Mouse (Mus musculus) intestine, postnatal 0 days (tissue): ENCODE measurements around the gene Kif18b. TPM values are rescaled to one million over a fixed set of nuclear protein-coding genes. Genes with fewer than 3 reads are reported as not detected.
A peak's percentile ranks its signal among the peaks of the same experiment; 100 is the strongest.

Experiments used
- ATAC-seq: fragments of 200-750 bp; cut with Nextera tagmentation; 2 replicates; pipeline ENCODE4 v1.8.0; 2017; ENCODE audit warnings: mild to moderate bottlenecking, moderate TSS enrichment, moderate library complexity
- H3K27ac ChIP-seq: fragments of 300-500 bp; sonication (generic); 2 replicates; pipeline ENCODE4 v1.5.1; 2014; ENCODE audit warnings: mild to moderate bottlenecking, low read depth, low read length, moderate library complexity
- H3K27me3 ChIP-seq: fragments of 300-500 bp; sonication (generic); replicated peaks from 2 replicates; pipeline ENCODE4 v1.6.1; 2014; ENCODE audit warnings: low read length, mixed read lengths; ENCODE audit not compliant: control insufficient read depth, insufficient read depth
- H3K36me3 ChIP-seq: fragments of 300-500 bp; sonication (generic); 2 replicates; pipeline ENCODE4 v1.6.1; 2014; ENCODE audit warnings: mild to moderate bottlenecking, moderate library complexity; ENCODE audit not compliant: control insufficient read depth, insufficient read depth
- H3K4me1 ChIP-seq: fragments of 300-500 bp; sonication (generic); replicated peaks from 2 replicates; pipeline ENCODE4 v1.6.1; 2014; ENCODE audit warnings: antibody characterized with exemption, low read length, mixed read lengths; ENCODE audit not compliant: control insufficient read depth, insufficient read depth
- H3K4me2 ChIP-seq: fragments of 300-500 bp; sonication (generic); replicated peaks from 2 replicates; pipeline ENCODE4 v1.6.1; 2014; ENCODE audit warnings: low read depth, mild to moderate bottlenecking, moderate library complexity
- H3K4me3 ChIP-seq: fragments of 300-500 bp; sonication (generic); 2 replicates; pipeline ENCODE4 v1.5.1; 2014; ENCODE audit warnings: low read depth, low read length
- H3K9ac ChIP-seq: fragments of 300-500 bp; sonication (generic); 2 replicates; pipeline ENCODE4 v1.6.1; 2014; ENCODE audit warnings: mild to moderate bottlenecking, low read depth, low read length
- H3K9me3 ChIP-seq: fragments of 300-500 bp; sonication (generic); 2 replicates; pipeline ENCODE4 v1.6.1; 2016; ENCODE audit warnings: mixed run types; ENCODE audit not compliant: control insufficient read depth
- CTCF ChIP-seq: sonication (generic); IDR thresholded peaks from 2 replicates; pipeline ENCODE4 v1.5.1; 2016; ENCODE audit warnings: low read depth, mild to moderate bottlenecking, control low read depth, antibody characterized with exemption, moderate library complexity
- WGBS: fragments of 180-500 bp; shearing (Covaris S2); extraction: QIAGEN DNeasy Blood & Tissue Kit; methylation state at CpG from one replicate; pipeline ENCODE4 v1.1.7; 2014; 5-methylcytosine and 5-hydroxymethylcytosine counted together
- polyA plus RNA-seq: library from polyadenylated mRNA; unstranded; fragments of >200 nt; fragmentation: Nextera tagmentation; extraction: Ambion mirVana; gene quantifications from 2 replicates; pipeline ENCODE4 v1.2.1, GENCODE M21; 2015

Kif18b gene
- polyA plus RNA-seq, 1 experiment from 2014 or later, result 1.1 TPM

GRCm38 (mm10) chr11:102879558-102879957 is 45.4 kb downstream of the Kif18b start:
- H3K9ac ChIP-seq, result no peak overlapping the region
- no peak overlapping the region for H3K4me3 ChIP-seq
- H3K4me2 ChIP-seq, result no peak overlapping the region
- no peaks in the 10 kb centered on the region for H3K9me3 ChIP-seq
- peaks cover 25% of the 10 kb centered on the region for H3K36me3 ChIP-seq
- ATAC-seq, result no peak
- no peak for TF ChIP-seq CTCF
- WGBS, result 75% methylated on average over 2 of the region's 2 CpGs
- no peak overlapping the region for H3K27ac ChIP-seq
- no peaks in the 10 kb centered on the region for H3K4me1 ChIP-seq
- H3K27me3 ChIP-seq, result no peaks in the 10 kb centered on the region

DNA sequence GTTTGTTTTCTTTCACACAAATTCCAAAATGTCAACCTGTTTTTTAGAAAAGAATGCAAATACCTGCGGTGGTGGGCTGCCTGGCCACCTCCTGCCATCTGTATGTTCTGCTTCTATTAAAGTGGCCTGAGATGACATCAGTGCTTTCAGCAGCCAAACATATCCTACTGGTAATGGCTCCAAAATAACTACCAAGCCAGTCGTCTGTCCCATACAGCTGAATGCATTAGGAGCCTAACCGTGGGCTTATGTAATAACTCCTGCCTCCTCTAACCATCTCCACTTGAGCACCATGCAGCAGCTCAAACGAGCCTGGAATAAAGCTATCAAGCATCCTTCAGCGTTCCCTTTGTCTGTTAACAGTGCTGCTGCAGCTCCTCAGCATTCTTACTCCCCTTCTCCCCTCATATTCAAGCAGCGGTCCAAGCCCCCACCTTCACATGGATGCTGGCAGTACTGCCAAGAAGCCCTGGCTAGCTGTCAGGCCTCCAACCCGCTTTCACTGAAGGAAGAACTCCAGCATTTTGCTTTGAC is 50.1 kb downstream of the Kif18b start:
- Histone ChIP-seq H3K9me3 (no peaks in the 10 kb centered on the region), H3K9ac (no peak overlapping the region), H3K4me1 (no peaks in the 10 kb centered on the region), H3K27me3 (no peaks in the 10 kb centered on the region), H3K36me3 (peaks cover 42% of the 10 kb centered on the region), H3K4me2 (no peak overlapping the region), H3K4me3 (no peak overlapping the region), H3K27ac (no peak overlapping the region)
- WGBS, result 91% methylated on average over 7 of the region's 7 CpGs
- ATAC-seq, result no peak
- no peak for TF ChIP-seq CTCF

- WGBS, result 32% methylated on average over 4 of the region's 4 CpGs
- H3K9ac ChIP-seq, result no peak overlapping the region
- H3K4me2 ChIP-seq, result no peak overlapping the region
- H3K27me3 ChIP-seq, result no peaks in the 10 kb centered on the region
- no peaks in the 10 kb centered on the region for H3K9me3 ChIP-seq
- H3K4me1 ChIP-seq, result no peaks in the 10 kb centered on the region
- no peak overlapping the region for H3K27ac ChIP-seq
- peak; percentile 82 for TF ChIP-seq CTCF
- peaks cover 72% of the 10 kb centered on the region for H3K36me3 ChIP-seq
- H3K4me3 ChIP-seq, result no peak overlapping the region
- ATAC-seq, result no peak
These were observed 60.7 kb downstream of the Kif18b start for GRCm38 (mm10) chr11:102864272-102864671.

- no peak for TF ChIP-seq CTCF
- no peak overlapping the region for H3K4me2 ChIP-seq
- no peaks in the 10 kb centered on the region for H3K4me1 ChIP-seq
- ATAC-seq, result no peak
- H3K9me3 ChIP-seq, result no peaks in the 10 kb centered on the region
- no peak overlapping the region for H3K4me3 ChIP-seq
- H3K9ac ChIP-seq, result no peak overlapping the region
- no peak overlapping the region for H3K27ac ChIP-seq
- no peaks in the 10 kb centered on the region for H3K27me3 ChIP-seq
- H3K36me3 ChIP-seq, result peaks cover 76% of the 10 kb centered on the region
- 90% methylated on average over 8 of the region's 8 CpGs for WGBS
These were observed 65.0 kb downstream of the Kif18b start for GRCm38 (mm10) chr11:102859933-102860332.

DNA sequence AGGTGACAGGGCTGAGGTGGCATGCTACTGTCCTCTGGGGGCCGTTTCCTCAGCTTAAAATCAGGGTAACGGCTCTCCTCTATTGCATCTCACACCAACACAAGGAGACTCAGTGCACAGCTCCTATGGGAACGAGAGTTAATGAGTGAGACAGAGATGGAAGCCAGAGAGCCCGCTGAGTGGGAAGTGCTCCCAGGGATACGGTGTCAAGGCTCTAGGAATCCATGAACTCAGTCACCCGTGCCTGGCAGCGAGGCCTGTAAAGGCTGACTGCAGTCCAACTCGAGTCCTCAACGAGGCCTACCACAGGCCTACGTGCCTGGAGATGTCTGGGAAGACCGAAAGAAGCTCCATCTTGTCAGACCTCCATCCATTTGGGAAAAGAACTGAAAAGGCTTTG is 66.0 kb downstream of the Kif18b start:
- Histone ChIP-seq H3K9ac (no peak overlapping the region), H3K4me2 (no peak overlapping the region), H3K4me3 (no peak overlapping the region), H3K9me3 (no peaks in the 10 kb centered on the region), H3K27ac (no peak overlapping the region), H3K27me3 (no peaks in the 10 kb centered on the region), H3K4me1 (no peaks in the 10 kb centered on the region), H3K36me3 (peaks cover 80% of the 10 kb centered on the region)
- 97% methylated on average over 11 of the region's 11 CpGs for WGBS
- no peak for TF ChIP-seq CTCF
- ATAC-seq, result no peak

GRCm38 (mm10) chr11:102855941-102856340 is 69.0 kb downstream of the Kif18b start:
- TF ChIP-seq CTCF, result no peak
- no peaks in the 10 kb centered on the region for H3K9me3 ChIP-seq
- no peak for ATAC-seq
- H3K4me2 ChIP-seq, result no peak overlapping the region
- no peaks in the 10 kb centered on the region for H3K27me3 ChIP-seq
- H3K36me3 ChIP-seq, result peaks cover 74% of the 10 kb centered on the region
- H3K27ac ChIP-seq, result no peak overlapping the region
- 80% methylated on average over 6 of the region's 6 CpGs for WGBS
- H3K9ac ChIP-seq, result no peak overlapping the region
- no peaks in the 10 kb centered on the region for H3K4me1 ChIP-seq
- no peak overlapping the region for H3K4me3 ChIP-seq

Other genes starting within 250 kb of the Kif18b start
- gene Ccdc43, start 227.3 kb downstream of the Kif18b start, polyA plus RNA-seq, result 16.2 and 17.1 TPM in 2 replicates
- 0.80 and 1.3 TPM in 2 replicates for gene Adam11, start 163.7 kb downstream of the Kif18b start, polyA plus RNA-seq
- 16.1 and 18.8 TPM in 2 replicates for gene Gjc1, start 105.4 kb downstream of the Kif18b start, polyA plus RNA-seq
- 0.22 and 0.52 TPM in 2 replicates for gene Higd1b, start 89.3 kb downstream of the Kif18b start, polyA plus RNA-seq
- 50.9 and 56.0 TPM in 2 replicates for gene Eftud2, start 44.1 kb downstream of the Kif18b start, polyA plus RNA-seq
- 0.20 and 0.50 TPM in 2 replicates for gene Ccdc103, start 43.9 kb downstream of the Kif18b start, polyA plus RNA-seq
- not detected in 2 replicates for gene Fam187a, start 40.0 kb downstream of the Kif18b start, polyA plus RNA-seq
- gene Gfap, start 24.2 kb downstream of the Kif18b start, polyA plus RNA-seq, result 0.14 and 0.17 TPM in 2 replicates
- 0.85 and 1.1 TPM in 2 replicates for gene C1ql1, start 21.6 kb upstream of the Kif18b start, polyA plus RNA-seq
- gene Nmt1, start 103.1 kb upstream of the Kif18b start, polyA plus RNA-seq, result 58.4 and 63.1 TPM in 2 replicates
- 40.4 and 45.9 TPM in 2 replicates for gene Dcakd, start 103.2 kb upstream of the Kif18b start, polyA plus RNA-seq
- 1.0 and 1.5 TPM in 2 replicates for gene Plcd3, start 176.5 kb upstream of the Kif18b start, polyA plus RNA-seq
- 74.7 and 75.9 TPM in 2 replicates for gene Acbd4, start 176.6 kb upstream of the Kif18b start, polyA plus RNA-seq
- gene Hexim1, start 191.1 kb upstream of the Kif18b start, polyA plus RNA-seq, result 4.6 and 6.0 TPM in 2 replicates
- gene Hexim2, start 207.3 kb upstream of the Kif18b start, polyA plus RNA-seq, result 3.5 and 5.3 TPM in 2 replicates
- 0.80 and 1.0 TPM in 2 replicates for gene Fmnl1, start 246.0 kb upstream of the Kif18b start, polyA plus RNA-seq